8 mouse cellular contexts compared by ENCODE assay signal in genomic region chr6:122825923-122826742, GRCm38 (mm10). TPM values are rescaled to one million over a fixed set of nuclear protein-coding genes. Genes with fewer than 3 reads are reported as not detected.
A peak's percentile ranks its signal among the peaks of the same experiment; 100 is the strongest.
DNase-seq lines count a peak whose midpoint lies in the region; ATAC-seq and TF ChIP-seq lines count a peak whose summit lies in the region.

No protein-coding gene starts in this region.

- DNase-seq in liver, embryonic 11.5 days (ENCODE audit: low spot score) = peak; percentile 70
- DNase-seq in naive thymus-derived CD4-positive, alpha-beta T cell, adult 2 months (ENCODE audit: low read depth) = peak; percentile 74
- DNase-seq in stomach, postnatal 0 days (ENCODE audit: low spot score) = peak; percentile 88

- H3K79me2 ChIP-seq in C2C12 (ENCODE audit: control insufficient read depth, insufficient read depth) = peaks cover 52% of the 10 kb centered on the region

- H3ac ChIP-seq in C2C12 (ENCODE audit: control insufficient read depth, insufficient read length, low read depth) = peak overlapping the region; percentile 4

- peak overlapping the region; percentile 72 for H3K9ac ChIP-seq in heart, embryonic 11.5 days (ENCODE audit: low read depth, low read length)
- H3K9ac ChIP-seq in kidney, embryonic 16.5 days (replicated peaks; ENCODE audit: low read length) = peak overlapping the region; percentile 62
- peak overlapping the region; percentile 66 for H3K9ac ChIP-seq in liver, embryonic 11.5 days (ENCODE audit: low read depth, low read length)
- peak overlapping the region; percentile 58 for H3K9ac ChIP-seq in stomach, postnatal 0 days (ENCODE audit: low read length)

- peaks cover 11% of the 10 kb centered on the region for H3K79me3 ChIP-seq in C2C12 (ENCODE audit: low read depth)

- no peak for TF ChIP-seq CTCF in C2C12 (IDR thresholded peaks at IDR 0.05; ENCODE audit: control insufficient read depth, insufficient read depth, insufficient read length)
- TF ChIP-seq CTCF in bone marrow macrophage, adult 2 months (IDR thresholded peaks at IDR 0.05; ENCODE audit: low read depth, low read length) = no peak
- no peak for TF ChIP-seq CTCF in stomach, postnatal 0 days (IDR thresholded peaks at IDR 0.05; ENCODE audit: low read depth)

- TF ChIP-seq EP300 in stomach, postnatal 0 days (optimal IDR thresholded peaks at IDR 0.05) = no peak

- peaks cover 36% of the 10 kb centered on the region for H3K4me1 ChIP-seq in bone marrow macrophage, adult 2 months (ENCODE audit: control insufficient read depth, insufficient read depth, low read length)
- peaks cover 37% of the 10 kb centered on the region for H3K4me1 ChIP-seq in heart, embryonic 11.5 days (ENCODE audit: control insufficient read depth, insufficient read depth, low read length)
- H3K4me1 ChIP-seq in kidney, embryonic 16.5 days (ENCODE audit: insufficient read depth, low read length) = peaks cover 29% of the 10 kb centered on the region
- peaks cover 21% of the 10 kb centered on the region for H3K4me1 ChIP-seq in liver, embryonic 11.5 days (replicated peaks; ENCODE audit: control insufficient read depth, insufficient read depth, low read length)
- H3K4me1 ChIP-seq in stomach, postnatal 0 days (replicated peaks; ENCODE audit: control insufficient read depth, insufficient read depth) = peaks cover 13% of the 10 kb centered on the region

- WGBS in heart, embryonic 11.5 days (ENCODE audit: insufficient replicate concordance) = under 1% methylated on average over 29 of the region's 29 CpGs
- 3% methylated on average over 28 of the region's 29 CpGs for WGBS in kidney, embryonic 16.5 days
- WGBS in liver, embryonic 11.5 days = 4% methylated on average over 26 of the region's 29 CpGs
- WGBS in stomach, postnatal 0 days = 5% methylated on average over 25 of the region's 29 CpGs

- H3K4me2 ChIP-seq in heart, embryonic 11.5 days = peak overlapping the region; percentile 89
- H3K4me2 ChIP-seq in kidney, embryonic 16.5 days (replicated peaks; ENCODE audit: low read depth, low read length) = peak overlapping the region; percentile 84
- H3K4me2 ChIP-seq in liver, embryonic 11.5 days = peak overlapping the region; percentile 83
- peak overlapping the region; percentile 79 for H3K4me2 ChIP-seq in stomach, postnatal 0 days (replicated peaks; ENCODE audit: low read depth)

- TF ChIP-seq POLR2A in bone marrow macrophage, adult 2 months (IDR thresholded peaks at IDR 0.05; ENCODE audit: borderline replicate concordance, low read depth, low read length) = no peak

- ATAC-seq in erythroblast, adult 5-6 weeks (replicated peaks; ENCODE audit: low FRiP score, poor library complexity, severe bottlenecking) = peak; percentile 94
- peak; percentile 89 for ATAC-seq in heart, embryonic 11.5 days (replicated peaks; ENCODE audit: insufficient number of reproducible peaks, low FRiP score, low TSS enrichment)
- ATAC-seq in kidney, embryonic 16.5 days (ENCODE audit: low FRiP score, low TSS enrichment) = peak; percentile 90
- ATAC-seq in liver, embryonic 11.5 days (replicated peaks; ENCODE audit: low FRiP score) = peak; percentile 95
- peak; percentile 92 for ATAC-seq in stomach, postnatal 0 days (ENCODE audit: low FRiP score, low TSS enrichment)

- no peaks in the 10 kb centered on the region for H3K9me3 ChIP-seq in heart, embryonic 11.5 days (replicated peaks; ENCODE audit: control insufficient read depth, low read length)
- no peaks in the 10 kb centered on the region for H3K9me3 ChIP-seq in kidney, embryonic 16.5 days (ENCODE audit: low read length)
- no peaks in the 10 kb centered on the region for H3K9me3 ChIP-seq in liver, embryonic 11.5 days (ENCODE audit: control insufficient read depth, low read length)
- no peaks in the 10 kb centered on the region for H3K9me3 ChIP-seq in stomach, postnatal 0 days (ENCODE audit: control insufficient read depth, low read length)

- H3K27me3 ChIP-seq in C2C12 (ENCODE audit: control insufficient read depth, insufficient read depth, insufficient read length) = no peaks in the 10 kb centered on the region
- H3K27me3 ChIP-seq in heart, embryonic 11.5 days (ENCODE audit: control insufficient read depth, insufficient read depth, low read length) = no peaks in the 10 kb centered on the region
- no peaks in the 10 kb centered on the region for H3K27me3 ChIP-seq in kidney, embryonic 16.5 days (ENCODE audit: insufficient read depth, low read length)
- H3K27me3 ChIP-seq in liver, embryonic 11.5 days (replicated peaks; ENCODE audit: control insufficient read depth, insufficient read depth, low read length) = no peaks in the 10 kb centered on the region
- no peaks in the 10 kb centered on the region for H3K27me3 ChIP-seq in stomach, postnatal 0 days (ENCODE audit: control insufficient read depth, insufficient read depth, low read length)

- no peak overlapping the region for H3K27ac ChIP-seq in bone marrow macrophage, adult 2 months (ENCODE audit: insufficient read depth, low read depth, low read length)
- peak overlapping the region; percentile 90 for H3K27ac ChIP-seq in heart, embryonic 11.5 days (ENCODE audit: low read depth, low read length)
- H3K27ac ChIP-seq in kidney, embryonic 16.5 days (ENCODE audit: low read length) = peak overlapping the region; percentile 66
- peak overlapping the region; percentile 60 for H3K27ac ChIP-seq in liver, embryonic 11.5 days (ENCODE audit: low read depth, low read length)
- H3K27ac ChIP-seq in stomach, postnatal 0 days (replicated peaks) = peak overlapping the region; percentile 90

- no peak overlapping the region for H3K4me3 ChIP-seq in C2C12 (ENCODE audit: insufficient read depth, poor library complexity, severe bottlenecking)
- H3K4me3 ChIP-seq in bone marrow macrophage, adult 2 months (ENCODE audit: insufficient read depth, low read length) = peak overlapping the region; percentile 7; the same call in 1 of the 2 replicates
- H3K4me3 ChIP-seq in heart, embryonic 11.5 days (ENCODE audit: low read depth, low read length) = peak overlapping the region; percentile 49
- H3K4me3 ChIP-seq in kidney, embryonic 16.5 days (ENCODE audit: low read length) = peak overlapping the region; percentile 47
- peak overlapping the region; percentile 49 for H3K4me3 ChIP-seq in liver, embryonic 11.5 days (ENCODE audit: low read depth, low read length)
- H3K4me3 ChIP-seq in stomach, postnatal 0 days (ENCODE audit: low read depth, low read length) = peak overlapping the region; percentile 39

- peaks cover 19% of the 10 kb centered on the region for H3K36me3 ChIP-seq in C2C12 (ENCODE audit: control insufficient read depth, insufficient read depth)
- H3K36me3 ChIP-seq in heart, embryonic 11.5 days (ENCODE audit: control insufficient read depth, insufficient read depth, low read length) = 0 out of 2 replicates have a peak, but pooled peaks cover 7% of the 10 kb centered on the region
- peaks cover 7% of the 10 kb centered on the region for H3K36me3 ChIP-seq in kidney, embryonic 16.5 days (ENCODE audit: insufficient read depth, low read length)
- H3K36me3 ChIP-seq in liver, embryonic 11.5 days (ENCODE audit: control insufficient read depth, insufficient read depth, low read length) = no peaks in the 10 kb centered on the region
- H3K36me3 ChIP-seq in stomach, postnatal 0 days (ENCODE audit: control insufficient read depth, insufficient read depth, low read length) = peaks cover 7% of the 10 kb centered on the region

RNA-seq across cellular contexts. Expression of gene Foxj2, which starts 6.4 kb away (rescaled TPM):
- polyA plus RNA-seq in C2C12 (2012; fragmentation: generic; extraction: Trizol) = 6.5 TPM
- polyA plus RNA-seq in bone marrow macrophage, adult 2 months (2012; ENCODE audit: insufficient read depth, insufficient read length, missing spikeins) = 30.3 and 34.4 TPM in 2 replicates
- total RNA-seq in erythroblast, adult 5-6 weeks (2015; ENCODE audit: low replicate concordance) = 1.3 and 11.5 TPM in 2 replicates
- 0.70 and 4.4 TPM in 2 replicates for total RNA-seq in erythroblast, adult 5-6 weeks (2017; ENCODE audit: low replicate concordance)
- polyA plus RNA-seq in heart, embryonic 11.5 days (2014; fragmentation: Nextera tagmentation; extraction: Ambion mirVana) = 4.9 and 5.9 TPM in 2 replicates
- polyA plus RNA-seq in kidney, embryonic 16.5 days (2015; fragmentation: Nextera tagmentation; extraction: Ambion mirVana) = 5.8 and 6.4 TPM in 2 replicates
- 3.8 and 4.0 TPM in 2 replicates for polyA plus RNA-seq in liver, embryonic 11.5 days (2014; fragmentation: Nextera tagmentation; extraction: Ambion mirVana)
- 3.0 and 3.5 TPM in 2 replicates for polyA plus RNA-seq in stomach, postnatal 0 days (2015; fragmentation: Nextera tagmentation; extraction: Ambion mirVana)

RNA-seq across cellular contexts. Expression of gene Slc2a3, which starts 24.7 kb away (rescaled TPM):
- polyA plus RNA-seq in C2C12 (2012; fragmentation: generic; extraction: Trizol) = 0.66 TPM
- polyA plus RNA-seq in bone marrow macrophage, adult 2 months (2012; ENCODE audit: insufficient read depth, insufficient read length, missing spikeins) = 5.8 and 6.4 TPM in 2 replicates
- total RNA-seq in erythroblast, adult 5-6 weeks (2015; ENCODE audit: low replicate concordance) = 7.5 and 15.7 TPM in 2 replicates
- total RNA-seq in erythroblast, adult 5-6 weeks (2017; ENCODE audit: low replicate concordance) = 19.1 and 19.4 TPM in 2 replicates
- polyA plus RNA-seq in heart, embryonic 11.5 days (2014; fragmentation: Nextera tagmentation; extraction: Ambion mirVana) = 27.5 and 33.2 TPM in 2 replicates
- polyA plus RNA-seq in kidney, embryonic 16.5 days (2015; fragmentation: Nextera tagmentation; extraction: Ambion mirVana) = 8.6 and 9.6 TPM in 2 replicates
- polyA plus RNA-seq in liver, embryonic 11.5 days (2014; fragmentation: Nextera tagmentation; extraction: Ambion mirVana) = 59.4 and 66.8 TPM in 2 replicates
- 3.3 and 4.0 TPM in 2 replicates for polyA plus RNA-seq in stomach, postnatal 0 days (2015; fragmentation: Nextera tagmentation; extraction: Ambion mirVana)

RNA-seq across cellular contexts. Expression of gene C3ar1, which starts 29.8 kb away (rescaled TPM):
- 0.91 TPM for polyA plus RNA-seq in C2C12 (2012; fragmentation: generic; extraction: Trizol)
- 718 and 808 TPM in 2 replicates for polyA plus RNA-seq in bone marrow macrophage, adult 2 months (2012; ENCODE audit: insufficient read depth, insufficient read length, missing spikeins)
- 0.21 TPM in 1 of 2 replicates, not detected in the other for total RNA-seq in erythroblast, adult 5-6 weeks (2015; ENCODE audit: low replicate concordance)
- total RNA-seq in erythroblast, adult 5-6 weeks (2017; ENCODE audit: low replicate concordance) = 0.42 and 0.43 TPM in 2 replicates
- polyA plus RNA-seq in heart, embryonic 11.5 days (2014; fragmentation: Nextera tagmentation; extraction: Ambion mirVana) = 1.4 and 1.5 TPM in 2 replicates
- 1.7 and 1.8 TPM in 2 replicates for polyA plus RNA-seq in kidney, embryonic 16.5 days (2015; fragmentation: Nextera tagmentation; extraction: Ambion mirVana)
- polyA plus RNA-seq in liver, embryonic 11.5 days (2014; fragmentation: Nextera tagmentation; extraction: Ambion mirVana) = 2.7 and 3.5 TPM in 2 replicates
- polyA plus RNA-seq in stomach, postnatal 0 days (2015; fragmentation: Nextera tagmentation; extraction: Ambion mirVana) = 2.4 and 2.5 TPM in 2 replicates

RNA-seq across cellular contexts. Expression of gene Necap1, which starts 48.1 kb away (rescaled TPM):
- polyA plus RNA-seq in C2C12 (2012; fragmentation: generic; extraction: Trizol) = 17.7 TPM
- 61.2 and 67.3 TPM in 2 replicates for polyA plus RNA-seq in bone marrow macrophage, adult 2 months (2012; ENCODE audit: insufficient read depth, insufficient read length, missing spikeins)
- total RNA-seq in erythroblast, adult 5-6 weeks (2015; ENCODE audit: low replicate concordance) = 6.9 and 15.0 TPM in 2 replicates
- 6.3 and 16.8 TPM in 2 replicates for total RNA-seq in erythroblast, adult 5-6 weeks (2017; ENCODE audit: low replicate concordance)
- 64.4 and 67.8 TPM in 2 replicates for polyA plus RNA-seq in heart, embryonic 11.5 days (2014; fragmentation: Nextera tagmentation; extraction: Ambion mirVana)
- 54.7 and 58.6 TPM in 2 replicates for polyA plus RNA-seq in kidney, embryonic 16.5 days (2015; fragmentation: Nextera tagmentation; extraction: Ambion mirVana)
- polyA plus RNA-seq in liver, embryonic 11.5 days (2014; fragmentation: Nextera tagmentation; extraction: Ambion mirVana) = 39.8 and 44.4 TPM in 2 replicates
- polyA plus RNA-seq in stomach, postnatal 0 days (2015; fragmentation: Nextera tagmentation; extraction: Ambion mirVana) = 29.1 and 29.8 TPM in 2 replicates

Comparison
In these comparisons a context has a peak if more than half of its experiments do, and no peak if none do; other contexts are left out.
1. RNA of gene C3ar1, which starts 29.8 kb away (polyA plus RNA-seq): 718 to 808 TPM in bone marrow macrophage, adult 2 months; 2.7 to 3.5 TPM in liver, embryonic 11.5 days, 2.4 to 2.5 TPM in stomach, postnatal 0 days, 1.7 to 1.8 TPM in kidney, embryonic 16.5 days, 1.4 to 1.5 TPM in heart, embryonic 11.5 days and 0.91 TPM in C2C12 (single experiment); every median in the first group is over 100 times any median in the second.
2. Peak in every context shown above with its lines, with median percentiles within 50 percentile points of each other: ATAC-seq, H3K4me2 ChIP-seq, H3K9ac ChIP-seq and DNase-seq.